Mouse (Mus musculus) hindbrain, embryonic 10.5 days (tissue): ENCODE results near the gene Stfa2l1. TPM values are rescaled to one million over a fixed set of nuclear protein-coding genes. Genes with fewer than 3 reads are reported as not detected.

Experiments
- polyA plus RNA-seq: library from polyadenylated mRNA; unstranded; fragments of >200 nt; fragmentation: Nextera tagmentation; extraction: Ambion mirVana; gene quantifications from 2 replicates; pipeline ENCODE4 v1.2.1, GENCODE M21; 2016

Gene Stfa2l1
- polyA plus RNA-seq, 1 experiment from 2014 or later = not detected

Other genes with a start within 250 kb of the Stfa2l1 start
- 2.0 and 2.2 TPM in 2 replicates for gene Parp9, start 218.3 kb upstream of the Stfa2l1 start, polyA plus RNA-seq
- gene Dtx3l, start 217.7 kb upstream of the Stfa2l1 start, polyA plus RNA-seq = 1.3 and 2.4 TPM in 2 replicates
- 65.8 and 76.5 TPM in 2 replicates for gene Kpna1, start 178.1 kb upstream of the Stfa2l1 start, polyA plus RNA-seq
- 7.6 and 10.2 TPM in 2 replicates for gene Wdr5b, start 115.6 kb upstream of the Stfa2l1 start, polyA plus RNA-seq
- 250 and 319 TPM in 2 replicates for gene Fam162a, start 85.2 kb upstream of the Stfa2l1 start, polyA plus RNA-seq
- gene Ccdc58, start 85.1 kb upstream of the Stfa2l1 start, polyA plus RNA-seq = 81.4 and 96.2 TPM in 2 replicates
- gene Csta1, start 25.6 kb upstream of the Stfa2l1 start, polyA plus RNA-seq = not detected in 2 replicates
- not detected in 2 replicates for gene Gm5483, start 27.4 kb downstream of the Stfa2l1 start, polyA plus RNA-seq
- not detected in 2 replicates for gene Gm5416, start 53.6 kb downstream of the Stfa2l1 start, polyA plus RNA-seq
- gene 2010005H15Rik, start 64.7 kb downstream of the Stfa2l1 start, polyA plus RNA-seq = not detected in 2 replicates
- gene Stfa1, start 120.1 kb downstream of the Stfa2l1 start, polyA plus RNA-seq = 0.26 and 0.66 TPM in 2 replicates
- not detected in 2 replicates for gene BC117090, start 177.5 kb downstream of the Stfa2l1 start, polyA plus RNA-seq
- gene BC100530, start 210.9 kb downstream of the Stfa2l1 start, polyA plus RNA-seq = not detected in 2 replicates